In genomic region chr13:38015591-38015990, GRCm38 (mm10) we compare ENCODE assay signal across 25 mouse cellular contexts.
"Had no signal": no experiment of that assay in that cellular context is flagged by ENCODE, and none has a peak within 500 bp of the region (broad histone marks: within the 10 kb centered on the region; RNA-seq: fewer than 3 reads in every experiment).

No protein-coding gene starts in this region.

- H3K27me3 ChIP-seq: embryonic facial prominence, embryonic 12.5 days; embryonic facial prominence, embryonic 13.5 days; embryonic facial prominence, embryonic 15.5 days; forebrain, embryonic 12.5 days; forebrain, embryonic 13.5 days; forebrain, embryonic 15.5 days had no signal

- H3K36me3 ChIP-seq: embryonic facial prominence, embryonic 10.5 days; embryonic facial prominence, embryonic 12.5 days; embryonic facial prominence, embryonic 13.5 days; embryonic facial prominence, embryonic 15.5 days; forebrain, embryonic 10.5 days; forebrain, embryonic 12.5 days; forebrain, embryonic 15.5 days had no signal

- H3K27ac ChIP-seq: embryonic facial prominence, embryonic 10.5 days; embryonic facial prominence, embryonic 12.5 days; embryonic facial prominence, embryonic 13.5 days; embryonic facial prominence, embryonic 15.5 days; forebrain, embryonic 10.5 days; forebrain, embryonic 12.5 days; forebrain, embryonic 13.5 days; forebrain, embryonic 15.5 days; gastrocnemius, adult 2 months; heart, adult 2 months had no signal

- H3K9ac ChIP-seq: embryonic facial prominence, embryonic 12.5 days; embryonic facial prominence, embryonic 13.5 days; embryonic facial prominence, embryonic 15.5 days; forebrain, embryonic 12.5 days; forebrain, embryonic 13.5 days; forebrain, embryonic 15.5 days; forebrain, postnatal 0 days had no signal

- H3K4me3 ChIP-seq: embryonic facial prominence, embryonic 10.5 days; embryonic facial prominence, embryonic 12.5 days; embryonic facial prominence, embryonic 13.5 days; embryonic facial prominence, embryonic 15.5 days; erythroblast, embryonic 14.5 days; forebrain, embryonic 10.5 days; forebrain, embryonic 12.5 days; forebrain, embryonic 13.5 days; forebrain, embryonic 15.5 days; gastrocnemius, adult 2 months; heart, adult 2 months had no signal

- H3K4me1 ChIP-seq: embryonic facial prominence, embryonic 10.5 days; embryonic facial prominence, embryonic 12.5 days; embryonic facial prominence, embryonic 13.5 days; embryonic facial prominence, embryonic 15.5 days; forebrain, embryonic 10.5 days; forebrain, embryonic 12.5 days; forebrain, embryonic 13.5 days; forebrain, embryonic 15.5 days had no signal

- H3K9me3 ChIP-seq: embryonic facial prominence, embryonic 10.5 days; embryonic facial prominence, embryonic 12.5 days; embryonic facial prominence, embryonic 15.5 days; forebrain, embryonic 12.5 days; forebrain, embryonic 13.5 days; forebrain, embryonic 15.5 days had no signal

- DNase-seq: cerebellum, adult 8-10 months; cerebellum, adult 9-10 months; cerebellum, adult 9-11 months; cerebellum, postnatal 10 days; cerebellum, postnatal 14 days; cerebellum, postnatal 25 days; cerebellum, postnatal 36 days; embryo, embryonic 11 days; forebrain, postnatal 0 days; gastrocnemius, adult 2 months; gastrocnemius, postnatal 10 days; gastrocnemius, postnatal 14 days; gastrocnemius, postnatal 25 days; gastrocnemius, postnatal 36 days; heart, adult 18-20 months; heart, adult 2 months had no signal
